Mouse (Mus musculus) limb, embryonic 10.5 days (tissue): ENCODE results near the gene Cebpzos. TPM values are rescaled to one million over a fixed set of nuclear protein-coding genes. Genes with fewer than 3 reads are reported as not detected.

Experiments used
- DNase-seq: peaks from one replicate; pipeline ENCODE4 v3.0.0-alpha.2; 2017; ENCODE audit warnings: low spot score
- H3K27ac ChIP-seq: fragments of 300-500 bp; sonication (generic); 2 replicates; pipeline ENCODE4 v1.5.1; 2016; ENCODE audit warnings: mild to moderate bottlenecking
- H3K27me3 ChIP-seq: fragments of 300-500 bp; sonication (generic); 2 replicates; pipeline ENCODE4 v1.6.1; 2016; ENCODE audit warnings: low read depth, mild to moderate bottlenecking; ENCODE audit not compliant: poor library complexity, severe bottlenecking
- H3K36me3 ChIP-seq: fragments of 300-500 bp; sonication (generic); 2 replicates; pipeline ENCODE4 v1.6.1; 2016; ENCODE audit warnings: mild to moderate bottlenecking, moderate library complexity
- H3K4me1 ChIP-seq: fragments of 300-500 bp; sonication (generic); 2 replicates; pipeline ENCODE4 v1.6.1; 2016
- H3K4me3 ChIP-seq: fragments of 300-500 bp; sonication (generic); 2 replicates; pipeline ENCODE4 v1.5.1; 2016; ENCODE audit warnings: mild to moderate bottlenecking, moderate library complexity
- H3K9me3 ChIP-seq: fragments of 300-500 bp; sonication (generic); replicated peaks from 2 replicates; pipeline ENCODE4 v1.6.1; 2016; ENCODE audit warnings: mild to moderate bottlenecking
- WGBS: fragments of 180-500 bp; shearing (Covaris S2); methylation state at CpG from one replicate; pipeline ENCODE4 v1.1.7; 2016; 5-methylcytosine and 5-hydroxymethylcytosine counted together
- polyA plus RNA-seq: library from polyadenylated mRNA; unstranded; fragments of >200 nt; fragmentation: Nextera tagmentation; extraction: Ambion mirVana; gene quantifications from 2 replicates; pipeline ENCODE4 v1.2.1, GENCODE M21; 2016

Gene Cebpzos
- polyA plus RNA-seq, result 87.0 and 91.3 TPM in 2 replicates

GRCm38 (mm10) chr17:78916369-78916813, at the start of gene Cebpzos:
Gene Cebpzos, plus strand, starts transcription at chr17:78916500.
- Histone ChIP-seq H3K4me1 (peaks cover 16% of the 10 kb centered on the region), H3K36me3 (peaks cover 37% of the 10 kb centered on the region), H3K9me3 (no peaks in the 10 kb centered on the region), H3K27ac (peak within 1 kb of the TSS; percentile 84), H3K27me3 (no peaks in the 10 kb centered on the region), H3K4me3 (peak within 1 kb of the TSS; percentile 64)
- WGBS, result under 1% methylated on average over 37 of the region's 37 CpGs
- peak; percentile 92 for DNase-seq

- H3K36me3 ChIP-seq, result peaks cover 41% of the 10 kb centered on the region
- no peak overlapping the region for H3K4me3 ChIP-seq
- WGBS, result 89% methylated on average over 6 of the region's 6 CpGs
- no peaks in the 10 kb centered on the region for H3K9me3 ChIP-seq
- H3K27me3 ChIP-seq, result no peaks in the 10 kb centered on the region
- H3K27ac ChIP-seq, result no peak overlapping the region
- DNase-seq, result no peak
- no peaks in the 10 kb centered on the region for H3K4me1 ChIP-seq
Observed at GRCm38 (mm10) chr17:78873886-78874285, 42.4 kb upstream of the Cebpzos start.

- H3K9me3 ChIP-seq, result no peaks in the 10 kb centered on the region
- no peaks in the 10 kb centered on the region for H3K27me3 ChIP-seq
- WGBS, result 19% methylated on average over 4 of the region's 7 CpGs
- peak; percentile 53 for DNase-seq
- peak overlapping the region; percentile 71 for H3K4me3 ChIP-seq
- H3K36me3 ChIP-seq, result peaks cover 12% of the 10 kb centered on the region
- peak overlapping the region; percentile 87 for H3K27ac ChIP-seq
- peaks cover 18% of the 10 kb centered on the region for H3K4me1 ChIP-seq
Observed at GRCm38 (mm10) chr17:78881878-78882304, 34.4 kb upstream of the Cebpzos start.

- Histone ChIP-seq H3K4me1 (peaks cover 18% of the 10 kb centered on the region), H3K4me3 (peak within 1 kb of the TSS; percentile 71), H3K27me3 (no peaks in the 10 kb centered on the region), H3K27ac (peak within 1 kb of the TSS; percentile 87), H3K36me3 (peaks cover 7% of the 10 kb centered on the region), H3K9me3 (no peaks in the 10 kb centered on the region)
- peak; percentile 88 for DNase-seq
- 3% methylated on average over 28 of the region's 28 CpGs for WGBS
Observed at GRCm38 (mm10) chr17:78882401-78883112, 33.7 kb upstream of the Cebpzos start, which contains the start of gene Eif2ak2. Gene Eif2ak2, minus strand, starts transcription at chr17:78882573.

GRCm38 (mm10) chr17:78883291-78883690, 33.0 kb upstream of the Cebpzos start:
- H3K4me3 ChIP-seq, result no peak overlapping the region
- H3K4me1 ChIP-seq, result peaks cover 18% of the 10 kb centered on the region
- WGBS, result 96% methylated on average over 4 of the region's 4 CpGs
- no peak overlapping the region for H3K27ac ChIP-seq
- H3K36me3 ChIP-seq, result peaks cover under 1% of the 10 kb centered on the region; the same call in 1 of the 2 replicates
- no peak for DNase-seq
- no peaks in the 10 kb centered on the region for H3K27me3 ChIP-seq
- H3K9me3 ChIP-seq, result no peaks in the 10 kb centered on the region

- peaks cover 18% of the 10 kb centered on the region for H3K4me1 ChIP-seq
Observed at GRCm38 (mm10) chr17:78885286-78886065, 30.8 kb upstream of the Cebpzos start.

GRCm38 (mm10) chr17:78888554-78888953, 27.7 kb upstream of the Cebpzos start:
- Histone ChIP-seq H3K27ac (no peak overlapping the region), H3K27me3 (no peaks in the 10 kb centered on the region), H3K36me3 (no peaks in the 10 kb centered on the region)

More at GRCm38 (mm10) chr17:78885286-78886065, 30.8 kb upstream of the Cebpzos start:
- 87% methylated on average over 5 of the region's 5 CpGs for WGBS
- no peaks in the 10 kb centered on the region for H3K9me3 ChIP-seq
- no peak for DNase-seq
- no peaks in the 10 kb centered on the region for H3K27me3 ChIP-seq
- no peaks in the 10 kb centered on the region for H3K36me3 ChIP-seq
- H3K27ac ChIP-seq, result no peak overlapping the region
- H3K4me3 ChIP-seq, result no peak overlapping the region

GRCm38 (mm10) chr17:78889184-78889583, 27.1 kb upstream of the Cebpzos start:
- Histone ChIP-seq H3K36me3 (no peaks in the 10 kb centered on the region), H3K4me1 (no peaks in the 10 kb centered on the region), H3K9me3 (no peaks in the 10 kb centered on the region), H3K4me3 (no peak overlapping the region), H3K27me3 (no peaks in the 10 kb centered on the region), H3K27ac (no peak overlapping the region)
- 60% methylated on average over 3 of the region's 3 CpGs for WGBS
- DNase-seq, result no peak

More at GRCm38 (mm10) chr17:78888554-78888953, 27.7 kb upstream of the Cebpzos start:
- no peak for DNase-seq
- WGBS, result 96% methylated on average over 4 of the region's 4 CpGs
- Histone ChIP-seq H3K9me3 (no peaks in the 10 kb centered on the region), H3K4me3 (no peak overlapping the region), H3K4me1 (no peaks in the 10 kb centered on the region)

- WGBS, result 86% methylated on average over 9 of the region's 9 CpGs
- no peaks in the 10 kb centered on the region for H3K36me3 ChIP-seq
- H3K4me3 ChIP-seq, result no peak overlapping the region
- DNase-seq, result no peak
- H3K27ac ChIP-seq, result no peak overlapping the region
- H3K9me3 ChIP-seq, result no peaks in the 10 kb centered on the region
- no peaks in the 10 kb centered on the region for H3K4me1 ChIP-seq
- no peaks in the 10 kb centered on the region for H3K27me3 ChIP-seq
Observed at GRCm38 (mm10) chr17:78891020-78891419, 25.3 kb upstream of the Cebpzos start.

- DNase-seq, result no peak
- no peak overlapping the region for H3K4me3 ChIP-seq
- no peaks in the 10 kb centered on the region for H3K27me3 ChIP-seq
- H3K36me3 ChIP-seq, result no peaks in the 10 kb centered on the region
- H3K9me3 ChIP-seq, result no peaks in the 10 kb centered on the region
- no peaks in the 10 kb centered on the region for H3K4me1 ChIP-seq
- 86% methylated on average over 7 of the region's 7 CpGs for WGBS
- no peak overlapping the region for H3K27ac ChIP-seq
Observed at GRCm38 (mm10) chr17:78894991-78895390, 21.3 kb upstream of the Cebpzos start.

GRCm38 (mm10) chr17:78895394-78895793, 20.9 kb upstream of the Cebpzos start:
- Histone ChIP-seq H3K9me3 (no peaks in the 10 kb centered on the region), H3K4me1 (no peaks in the 10 kb centered on the region), H3K36me3 (no peaks in the 10 kb centered on the region), H3K4me3 (no peak overlapping the region), H3K27me3 (no peaks in the 10 kb centered on the region), H3K27ac (no peak overlapping the region)
- 46% methylated on average over 8 of the region's 8 CpGs for WGBS
- DNase-seq, result no peak

- no peaks in the 10 kb centered on the region for H3K4me1 ChIP-seq
- 88% methylated on average over 2 of the region's 2 CpGs for WGBS
- H3K36me3 ChIP-seq, result no peaks in the 10 kb centered on the region
- no peaks in the 10 kb centered on the region for H3K9me3 ChIP-seq
- no peak overlapping the region for H3K4me3 ChIP-seq
- DNase-seq, result no peak
- H3K27me3 ChIP-seq, result no peaks in the 10 kb centered on the region
- H3K27ac ChIP-seq, result no peak overlapping the region
Observed at GRCm38 (mm10) chr17:78903158-78903557, 13.1 kb upstream of the Cebpzos start.

- Histone ChIP-seq H3K27ac (no peak within 1 kb of the TSS), H3K27me3 (no peaks in the 10 kb centered on the region), H3K36me3 (no peaks in the 10 kb centered on the region), H3K4me1 (no peaks in the 10 kb centered on the region), H3K4me3 (no peak within 1 kb of the TSS), H3K9me3 (no peaks in the 10 kb centered on the region)
- WGBS, result 87% methylated on average over 5 of the region's 5 CpGs
- no peak for DNase-seq
Observed at GRCm38 (mm10) chr17:78906892-78907291, 9.4 kb upstream of the Cebpzos start, which contains the start of gene Sult6b1. Gene Sult6b1, minus strand, starts transcription at chr17:78906992.
